Mouse (Mus musculus): Measurements from ENCODE around the gene Rcan3. TPM values are rescaled to one million over a fixed set of nuclear protein-coding genes. Genes with fewer than 3 reads are reported as not detected.

The Rcan3 gene
- polyA plus RNA-seq, 1 experiment from 2014 or later = 17.7 TPM

MicroRNAs within 50 kb of the gene (microRNA counts, 519-probe panel; counts per million panel counts)
- microRNA mmu-miR-700 = not detected

Small RNAs within 50 kb of the gene (microRNA-seq; reads per million reads assigned to microRNA genes)
- gene Mir700 = 208 reads per million, percentile 66 among the genes with 10 or more reads in this experiment

Other genes with a start within 250 kb of the Rcan3 start
- gene Clic4, start 161.0 kb downstream of the Rcan3 start, polyA plus RNA-seq (2014; fragmentation: Nextera tagmentation; extraction: Ambion mirVana) = 74.1 and 74.4 TPM in 2 replicates
- gene Srrm1, start 80.5 kb downstream of the Rcan3 start, polyA plus RNA-seq (2014; fragmentation: Nextera tagmentation; extraction: Ambion mirVana) = 129 and 152 TPM in 2 replicates
- gene Ncmap, start 35.6 kb downstream of the Rcan3 start, polyA plus RNA-seq (2014; fragmentation: Nextera tagmentation; extraction: Ambion mirVana) = 0.41 and 0.49 TPM in 2 replicates
- 0.19 TPM in 2 replicates for gene Stpg1, start 60.9 kb upstream of the Rcan3 start, polyA plus RNA-seq (2014; fragmentation: Nextera tagmentation; extraction: Ambion mirVana)
- 5.3 and 6.4 TPM in 2 replicates for gene Nipal3, start 61.2 kb upstream of the Rcan3 start, polyA plus RNA-seq (2014; fragmentation: Nextera tagmentation; extraction: Ambion mirVana)
- 0.55 and 0.62 TPM in 2 replicates for gene Grhl3, start 139.8 kb upstream of the Rcan3 start, polyA plus RNA-seq (2014; fragmentation: Nextera tagmentation; extraction: Ambion mirVana)

Data from forebrain, embryonic 14.5 days (tissue).